Mouse (Mus musculus) liver, postnatal 0 days (tissue): Measurements from ENCODE around the gene Htr6.

Source experiments
- CTCF ChIP-seq: sonication (generic); IDR thresholded peaks from 2 replicates; pipeline ENCODE4 v1.5.1; 2016; ENCODE audit warnings: antibody characterized with exemption, low read depth
- EP300 ChIP-seq: IDR thresholded peaks from 2 replicates; pipeline ENCODE4 v1.6.1; 2016; ENCODE audit warnings: antibody characterized with exemption, low read depth, mild to moderate bottlenecking

DNA sequence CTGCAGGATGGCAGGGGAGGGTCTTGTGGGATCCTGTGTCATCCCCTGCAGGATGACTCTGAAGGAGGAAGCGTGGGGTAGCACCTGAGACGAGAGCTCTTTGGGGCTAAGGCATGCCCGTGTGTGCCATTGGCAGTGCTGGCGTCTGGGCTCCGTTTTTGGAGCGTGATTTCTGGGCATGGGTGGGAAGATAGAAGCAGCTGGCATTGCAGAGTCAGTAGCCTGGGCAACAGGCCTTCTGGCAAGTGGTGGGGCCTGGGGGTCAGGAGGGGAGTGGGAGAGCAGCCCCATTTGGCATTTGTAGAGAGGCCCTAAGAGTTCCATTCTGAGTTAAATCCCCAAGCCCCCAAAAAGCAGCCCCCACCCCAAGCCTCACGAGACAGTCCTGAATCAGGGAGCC lies 22.6 kb downstream of the Htr6 start:
- TF ChIP-seq CTCF = no peak
- no peak for TF ChIP-seq EP300
